Mouse (Mus musculus) frontal cortex, postnatal 10 days (tissue): Measurements from ENCODE around the gene Glp1r.

Source experiments
- DNase-seq, 2 experiments: peaks; one replicate each; pipeline ENCODE4 v3.0.0; 2022; ENCODE audit warnings: low spot score in 2 of 2, mixed read lengths in 1 of 2

Glp1r gene

DNA sequence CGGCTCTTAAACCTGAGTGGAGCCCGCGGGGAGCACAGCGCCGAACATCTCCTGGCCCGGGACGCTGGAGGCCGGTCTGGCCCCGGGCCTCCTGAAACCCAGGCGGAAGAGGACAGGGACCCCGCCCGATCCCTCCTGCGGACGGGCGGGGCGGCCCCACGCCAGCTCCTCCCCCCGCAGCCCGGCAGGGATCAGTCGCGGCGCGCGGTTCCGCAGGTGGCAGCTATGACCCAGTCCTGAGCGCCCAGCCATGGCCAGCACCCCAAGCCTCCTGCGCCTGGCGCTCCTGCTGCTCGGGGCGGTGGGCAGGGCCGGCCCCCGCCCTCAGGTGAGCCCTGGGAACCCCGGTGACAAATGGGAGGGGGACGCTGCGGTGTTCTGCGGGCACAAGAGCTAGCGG is at the start of gene Glp1r:
Gene Glp1r, plus strand, starts transcription at position 191 of the 400 bp plus-strand sequence.
- no peak for DNase-seq

DNA sequence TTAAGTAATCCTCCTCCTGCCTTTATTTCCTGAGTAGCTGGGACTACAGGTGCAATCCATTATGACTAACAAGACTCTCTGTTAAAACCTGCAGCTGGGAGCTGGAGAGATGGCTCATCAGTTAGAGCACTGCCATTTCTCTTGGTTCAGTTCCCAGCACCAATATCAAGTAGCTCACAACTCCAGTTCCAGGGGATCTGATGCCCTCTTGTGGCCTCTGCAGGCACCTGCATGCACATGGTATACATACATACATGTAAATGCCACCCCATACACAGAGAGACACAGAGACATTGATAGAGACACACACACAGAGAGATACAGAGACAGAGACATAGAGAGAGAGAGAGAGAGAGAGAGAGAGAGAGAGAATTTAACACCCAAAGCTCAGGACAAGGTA is 49.3 kb upstream of the Glp1r start:
- no peak for DNase-seq

DNA sequence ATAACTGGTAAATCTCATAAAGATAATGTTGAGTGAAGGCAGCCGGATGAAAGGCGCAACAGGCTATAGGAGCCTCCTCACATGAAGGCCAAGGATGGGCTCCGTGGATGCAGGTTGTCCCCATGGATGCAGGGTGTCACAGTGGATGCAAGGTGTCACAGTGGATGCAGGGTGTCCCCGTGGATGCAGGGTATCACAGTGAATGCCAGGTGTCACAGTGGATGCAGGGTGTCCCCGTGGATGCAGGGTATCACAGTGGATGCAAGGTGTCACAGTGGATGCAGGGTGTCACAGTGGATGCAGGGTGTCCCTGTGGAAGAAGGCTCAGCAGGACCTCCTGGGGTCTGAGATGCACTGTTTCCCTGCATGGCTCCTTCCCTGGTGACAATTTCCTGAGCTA is 44.3 kb upstream of the Glp1r start:
- DNase-seq: no peak

DNA sequence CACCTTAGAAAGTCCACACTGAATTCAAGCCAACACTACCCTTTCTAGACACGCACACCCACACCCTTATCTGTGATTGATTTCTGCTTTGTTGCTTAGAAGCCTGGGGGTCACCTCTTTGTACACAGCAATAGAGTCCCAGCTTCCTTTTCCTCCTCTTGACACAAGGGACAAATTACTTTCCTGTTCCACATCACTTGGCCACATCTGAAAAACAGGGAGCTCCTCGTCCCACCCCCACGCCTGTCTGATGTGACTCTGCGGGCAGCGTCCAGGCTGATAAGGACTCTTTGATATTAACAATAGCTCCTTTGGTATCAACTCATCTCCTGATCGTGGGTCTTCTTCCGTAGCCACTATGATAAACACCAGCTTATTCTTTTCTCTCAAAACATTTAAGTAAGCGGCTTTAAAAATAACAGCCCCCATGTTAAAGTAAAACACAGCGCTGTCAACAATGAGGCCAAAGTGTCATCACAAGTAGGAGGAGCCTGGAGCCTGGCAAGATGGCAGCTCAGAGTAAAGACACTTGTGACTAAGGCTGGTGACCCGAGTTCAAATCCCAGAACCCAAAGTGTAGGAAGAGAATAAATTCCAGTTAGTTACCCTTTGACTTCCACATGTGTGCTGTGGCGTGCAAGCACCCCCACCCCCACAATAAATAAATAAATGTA is 42.9 kb upstream of the Glp1r start:
- no peak for DNase-seq

DNA sequence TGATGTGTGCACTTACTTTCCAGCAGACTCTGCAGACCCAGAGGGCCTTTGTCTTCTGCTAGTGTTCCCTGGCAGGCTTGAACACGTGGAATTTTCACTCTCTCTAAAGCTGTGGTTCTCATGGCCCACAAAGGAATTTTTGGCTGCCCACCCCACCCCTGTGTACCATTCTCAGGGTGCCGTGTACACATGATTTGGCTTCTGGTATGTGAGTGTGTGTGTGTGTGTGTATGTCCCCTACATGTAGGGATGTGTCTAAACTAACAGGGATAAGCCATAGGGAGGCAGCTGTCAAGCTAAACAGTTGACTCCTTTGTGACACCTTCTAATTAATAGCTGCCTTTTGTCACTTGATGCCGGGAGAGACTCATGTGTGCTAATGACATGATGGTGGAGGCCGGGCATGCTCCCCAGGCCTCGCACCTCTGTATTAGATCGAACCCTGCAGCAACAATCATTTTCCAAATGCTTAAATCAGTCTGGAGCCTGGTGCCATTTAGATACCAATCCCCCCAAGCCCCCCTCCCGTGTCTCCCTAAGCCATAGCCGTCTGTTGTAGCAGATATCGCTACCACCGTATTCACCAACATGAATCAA is 41.5 kb upstream of the Glp1r start:
- no peak for DNase-seq

DNA sequence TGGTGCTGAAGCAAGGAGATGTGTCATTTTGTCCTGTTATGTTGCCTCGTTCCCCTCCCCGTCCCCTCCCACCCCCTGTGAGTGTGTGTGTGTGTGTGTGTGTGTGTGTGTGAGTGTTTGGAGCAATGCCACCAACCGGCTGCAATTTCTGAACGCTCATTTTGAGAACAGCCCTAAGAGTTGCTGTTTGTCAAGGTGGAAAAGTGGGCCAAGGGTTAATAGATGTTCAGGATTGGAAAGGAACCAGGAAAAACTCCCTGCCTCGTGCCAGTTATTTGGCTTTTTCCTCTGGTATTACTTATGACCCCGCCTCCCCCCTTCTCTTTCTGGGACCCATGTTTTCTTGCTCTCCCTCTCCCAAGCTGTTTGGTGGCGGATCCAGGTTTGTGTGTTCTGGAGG is 41.0 kb upstream of the Glp1r start:
- DNase-seq: no peak

DNA sequence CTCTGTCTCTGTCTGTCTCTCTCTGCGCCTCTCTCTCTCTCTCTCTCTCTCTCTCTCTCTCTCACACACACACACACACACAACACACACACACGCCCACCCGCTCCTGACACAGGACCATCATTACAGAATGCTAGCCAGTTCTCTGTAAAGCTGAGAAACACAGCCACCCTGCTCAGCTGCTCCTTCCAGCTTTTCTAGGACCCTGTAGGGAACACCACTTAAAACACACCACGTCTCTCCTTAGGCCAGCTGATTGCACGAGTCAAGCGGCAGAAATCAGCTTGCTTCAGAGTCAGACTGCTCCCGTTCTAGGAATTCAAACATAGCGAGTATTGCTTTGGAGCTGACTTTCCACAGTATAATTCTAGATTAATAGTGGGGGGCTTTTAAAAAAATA is 35.3 kb upstream of the Glp1r start:
- DNase-seq: no peak

DNA sequence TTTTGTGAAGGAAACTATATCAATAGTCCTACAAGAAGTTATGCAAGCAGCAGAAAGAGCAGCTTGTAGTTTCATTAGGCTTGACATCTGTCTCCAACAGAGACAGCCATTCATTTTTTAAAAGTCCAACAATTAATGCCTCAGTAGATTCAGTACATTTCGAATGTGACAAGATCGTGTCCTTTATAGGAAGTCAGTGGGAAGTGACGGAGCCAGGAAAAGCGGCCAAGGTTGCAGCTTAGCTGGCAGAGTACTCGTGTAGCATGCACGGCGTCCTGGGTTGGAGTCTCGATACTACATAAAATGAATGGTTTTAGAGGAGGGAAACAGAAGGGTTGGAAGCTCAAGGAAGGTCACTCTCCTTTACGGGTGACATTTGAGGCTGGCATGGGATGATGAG is 34.7 kb upstream of the Glp1r start:
- no peak for DNase-seq

DNA sequence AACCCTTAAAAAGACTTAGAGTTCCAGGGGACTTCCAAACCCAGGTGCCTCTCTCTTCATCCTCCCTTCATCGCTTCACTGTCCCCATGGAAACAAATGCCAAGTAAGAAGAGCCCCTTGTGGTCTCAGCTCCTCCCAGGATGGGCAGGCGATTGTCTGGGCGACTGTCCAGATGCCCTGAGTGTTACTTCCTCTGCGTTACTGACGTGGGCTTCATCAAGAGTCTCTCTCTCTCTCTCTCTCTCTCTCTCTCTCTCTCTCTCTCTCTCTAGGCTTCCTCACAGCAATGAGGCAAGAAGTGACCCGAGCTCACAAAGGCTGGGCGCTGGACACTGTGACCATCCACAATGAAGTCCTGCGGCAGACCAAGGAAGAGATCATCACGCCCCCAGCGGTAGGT is 30.6 kb upstream of the Glp1r start:
- no peak for DNase-seq

DNA sequence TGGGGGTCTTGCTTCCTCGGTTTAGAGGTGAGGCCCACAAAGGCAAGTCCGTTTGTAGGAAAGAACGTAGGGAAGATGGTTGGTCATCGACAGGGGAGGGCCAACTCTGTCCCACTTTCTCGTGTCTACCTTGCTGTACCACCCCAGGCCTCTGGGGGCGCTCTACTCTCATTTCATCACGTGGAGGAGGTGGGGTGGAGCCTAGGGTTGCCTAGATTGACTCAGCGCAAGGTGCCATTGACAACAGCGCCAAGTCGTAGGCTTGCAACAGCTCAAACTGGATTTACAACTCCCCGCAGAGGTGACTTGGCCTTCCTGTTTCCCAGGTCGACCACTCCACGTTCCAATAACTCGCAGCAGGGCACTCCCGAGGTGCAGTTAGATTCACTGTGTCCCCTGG is 27.3 kb upstream of the Glp1r start:
- DNase-seq: no peak

DNA sequence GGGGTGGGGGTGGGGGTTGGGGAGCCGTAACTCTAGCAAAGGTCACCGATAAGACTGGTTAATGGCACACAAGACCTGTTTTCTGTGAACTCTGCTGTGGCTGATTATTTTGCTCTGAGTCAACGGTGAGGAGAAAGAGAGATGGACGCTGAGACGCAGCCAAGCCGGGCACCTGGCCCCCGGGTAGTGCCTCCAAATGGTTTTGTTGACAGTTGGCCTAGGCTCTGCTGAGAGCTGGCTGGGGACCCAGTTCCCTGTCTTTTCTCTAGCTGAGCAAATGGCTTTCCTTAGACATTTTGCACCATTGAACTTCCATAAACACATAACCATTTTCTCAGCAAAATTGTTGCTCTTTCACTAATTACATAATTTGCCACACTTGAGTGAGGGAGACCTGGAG is 24.2 kb upstream of the Glp1r start:
- DNase-seq: no peak

DNA sequence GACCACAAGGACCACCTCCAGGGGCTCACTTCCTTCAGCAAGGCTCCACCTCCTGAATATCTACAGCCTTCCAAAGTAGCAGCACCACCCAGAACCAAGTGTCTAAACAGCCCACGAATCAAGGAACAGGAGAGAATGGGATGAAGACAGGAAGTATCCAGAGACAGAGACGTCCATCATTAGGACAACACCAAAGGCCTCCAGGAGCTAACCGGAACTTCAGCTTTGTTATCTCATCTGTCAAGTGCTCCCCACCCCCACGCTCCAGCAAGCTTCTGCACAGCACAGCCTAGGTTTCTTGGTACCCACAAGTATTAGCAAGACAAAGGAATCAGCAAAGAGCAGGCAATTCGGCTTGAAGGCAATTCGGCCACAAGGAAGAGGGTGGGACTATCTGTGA is 23.0 kb upstream of the Glp1r start:
- DNase-seq: no peak

DNA sequence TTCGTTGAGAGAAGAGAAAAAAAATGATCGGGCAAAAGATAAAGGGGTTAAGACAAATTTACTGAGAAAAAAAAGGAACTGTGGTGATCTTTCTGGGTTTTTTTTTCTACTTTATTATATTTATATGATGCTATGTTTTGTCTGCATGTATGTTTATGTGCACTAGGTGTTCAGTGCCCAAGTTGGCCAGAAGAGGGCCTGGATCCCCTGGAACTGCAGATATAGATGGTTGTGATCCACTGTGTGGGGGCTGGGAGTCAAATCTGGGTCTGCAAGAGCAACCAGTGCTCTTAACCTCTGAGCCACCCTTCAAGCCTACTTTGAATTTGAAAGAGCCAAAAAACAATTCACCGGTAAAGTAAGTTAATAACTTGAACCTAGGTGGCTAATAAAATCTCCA is 21.2 kb upstream of the Glp1r start:
- no peak for DNase-seq

DNA sequence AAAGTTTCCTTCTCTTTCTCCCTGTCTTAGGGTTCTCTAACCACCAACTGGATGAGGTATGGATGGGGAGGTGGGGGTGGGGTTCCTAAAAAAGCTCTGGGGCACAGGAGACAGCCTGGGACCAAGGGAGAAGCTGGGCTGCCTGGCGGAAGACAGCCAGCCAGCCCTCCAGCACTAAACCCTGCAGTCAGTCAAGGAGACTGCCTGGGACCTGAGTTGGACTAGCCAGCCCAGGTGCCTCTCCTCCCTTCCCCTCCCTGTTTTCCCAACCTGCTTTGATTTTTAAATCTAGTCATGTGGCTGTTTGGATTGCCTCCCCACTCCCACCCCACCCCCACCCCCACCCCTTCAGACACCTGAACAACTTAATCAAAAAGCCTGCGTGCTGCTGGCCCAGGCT is 20.6 kb upstream of the Glp1r start:
- DNase-seq: no peak

DNA sequence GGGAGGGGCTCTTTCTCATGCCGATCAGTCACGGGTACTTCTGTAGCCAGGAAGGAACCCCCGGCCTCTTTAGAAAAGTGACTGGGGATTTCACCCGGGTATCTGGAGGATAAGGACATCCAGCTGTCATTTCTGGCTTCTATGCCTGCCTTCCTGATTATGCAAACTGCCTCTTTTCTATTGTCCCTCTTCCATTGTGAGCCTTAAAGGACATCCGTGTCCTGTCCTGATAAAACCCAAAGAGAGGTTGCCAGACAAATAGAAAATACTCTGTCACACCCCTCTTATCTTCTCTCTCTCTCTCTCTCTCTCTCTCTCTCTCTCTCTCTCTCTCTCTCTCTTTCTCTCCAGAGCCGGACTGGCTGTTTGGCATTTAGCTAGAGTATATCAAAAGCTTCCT is 19.4 kb upstream of the Glp1r start:
- DNase-seq: no peak

DNA sequence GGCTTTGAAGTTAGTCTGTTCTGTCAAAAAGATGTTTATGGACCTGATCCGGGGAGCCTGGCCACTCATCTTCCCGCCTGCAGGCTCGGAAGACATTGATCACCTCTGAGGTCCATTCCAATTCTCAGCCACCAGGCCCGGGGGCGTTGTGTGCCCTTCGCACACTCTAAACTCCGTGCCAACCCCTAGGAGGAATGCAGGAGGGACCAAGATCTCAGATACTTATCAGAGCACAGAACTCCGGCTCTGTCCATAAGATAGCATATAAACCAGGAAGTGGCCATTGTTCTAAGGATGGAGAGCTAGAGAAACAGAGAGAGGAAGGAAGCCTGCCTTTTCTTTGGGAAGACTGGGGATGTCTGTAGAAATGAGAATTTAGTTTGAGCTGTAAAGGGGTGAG is 18.1 kb upstream of the Glp1r start:
- DNase-seq: no peak

DNA sequence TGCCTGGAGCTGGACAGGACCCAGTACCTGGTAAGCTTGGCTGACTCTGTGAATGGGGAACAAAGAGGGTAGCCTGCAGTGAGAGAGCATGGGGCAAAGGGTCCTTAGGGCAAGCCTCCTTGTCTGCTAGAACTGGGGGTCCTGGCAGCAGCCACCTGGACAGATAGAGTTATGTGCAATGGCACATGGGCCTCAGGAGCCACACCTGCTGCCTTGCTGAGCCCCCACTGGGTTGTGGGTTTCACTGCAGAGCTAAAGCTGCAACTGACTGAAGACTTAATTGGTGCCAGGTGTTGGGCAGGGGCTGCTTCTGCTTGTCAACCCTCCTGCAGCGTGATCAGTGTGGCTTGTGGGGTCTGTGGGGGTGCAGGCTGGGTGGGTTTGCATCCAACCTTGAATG is 9.5 kb upstream of the Glp1r start:
- no peak for DNase-seq

DNA sequence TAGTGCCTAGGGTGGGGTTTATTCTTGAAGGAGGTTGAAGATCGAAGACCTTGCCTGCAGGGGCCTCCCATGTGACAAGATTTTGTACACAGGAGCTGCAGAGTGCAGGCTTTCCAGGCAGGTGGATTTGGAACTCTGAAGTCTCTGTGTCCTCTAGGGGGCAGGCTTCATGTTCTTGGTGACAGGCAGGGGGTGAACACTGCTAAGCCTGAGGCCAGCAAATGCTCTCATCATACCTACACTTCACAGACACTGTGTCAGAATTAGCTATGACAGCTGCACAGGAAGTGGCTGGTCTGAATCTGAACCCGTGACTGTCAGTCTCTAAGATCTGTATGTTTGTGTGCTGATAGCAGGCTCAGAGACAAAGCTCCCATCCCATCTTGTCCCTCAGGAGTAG is 8.9 kb upstream of the Glp1r start:
- no peak for DNase-seq

DNA sequence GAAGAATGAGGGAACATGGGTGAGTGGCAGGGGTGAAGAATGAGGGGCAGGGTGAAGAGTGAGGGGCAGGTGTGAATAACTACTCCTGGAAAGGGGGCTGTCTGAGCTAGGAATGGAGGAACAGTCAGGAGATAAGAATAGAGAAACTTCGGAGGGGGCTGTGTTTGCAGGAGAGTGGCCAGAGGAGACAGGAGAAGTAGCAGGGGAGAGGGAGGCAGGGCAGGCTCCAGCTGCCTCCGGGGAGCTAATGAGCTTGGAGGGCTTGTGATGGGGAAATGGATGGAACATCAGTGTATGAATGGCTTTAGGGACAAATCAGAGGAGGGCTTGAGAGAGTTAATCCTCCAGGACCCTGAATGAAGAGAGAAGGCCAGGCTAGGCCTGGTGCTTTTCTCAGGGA is 4.5 kb upstream of the Glp1r start:
- DNase-seq: no peak

DNA sequence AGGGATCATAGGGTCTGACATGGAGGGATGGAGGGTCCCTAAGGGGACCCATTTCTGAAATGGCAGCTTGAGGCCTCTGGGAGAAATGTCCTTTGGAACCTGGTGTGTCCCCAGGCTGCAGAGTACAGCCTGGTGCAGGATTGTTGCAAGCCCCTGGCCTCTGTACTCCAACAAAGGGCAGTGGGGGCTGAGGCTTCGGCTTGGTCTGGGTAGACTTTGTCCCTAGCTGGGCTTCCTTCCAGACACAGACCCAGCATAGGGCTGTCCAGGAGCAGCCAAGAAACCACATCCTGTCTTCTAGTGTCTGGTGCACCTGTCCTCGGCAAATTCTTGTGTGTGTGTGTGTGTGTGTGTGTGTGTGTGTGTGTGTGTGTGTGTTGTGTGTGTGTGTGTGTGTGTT is 2.5 kb downstream of the Glp1r start:
- no peak for DNase-seq

DNA sequence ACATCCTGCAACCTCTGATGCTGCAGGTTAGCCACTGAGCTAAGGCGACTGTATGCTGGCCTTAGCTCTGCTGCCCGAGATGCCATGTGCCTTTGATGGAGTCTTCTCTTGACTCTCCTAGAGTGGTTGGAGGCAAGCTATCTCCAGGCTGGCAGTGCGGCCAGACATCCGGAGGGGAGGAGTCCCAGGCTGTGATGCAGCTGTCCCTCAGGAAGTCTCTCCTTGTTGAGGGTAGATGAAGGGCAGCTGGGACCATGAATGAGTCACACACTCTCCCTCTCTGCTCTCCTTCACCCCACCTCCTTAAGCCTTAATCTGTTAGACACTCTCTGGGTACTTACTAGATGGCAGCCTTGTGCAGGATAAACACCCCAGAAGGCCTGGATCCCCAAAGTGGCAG is 6.0 kb downstream of the Glp1r start:
- DNase-seq: no peak

DNA sequence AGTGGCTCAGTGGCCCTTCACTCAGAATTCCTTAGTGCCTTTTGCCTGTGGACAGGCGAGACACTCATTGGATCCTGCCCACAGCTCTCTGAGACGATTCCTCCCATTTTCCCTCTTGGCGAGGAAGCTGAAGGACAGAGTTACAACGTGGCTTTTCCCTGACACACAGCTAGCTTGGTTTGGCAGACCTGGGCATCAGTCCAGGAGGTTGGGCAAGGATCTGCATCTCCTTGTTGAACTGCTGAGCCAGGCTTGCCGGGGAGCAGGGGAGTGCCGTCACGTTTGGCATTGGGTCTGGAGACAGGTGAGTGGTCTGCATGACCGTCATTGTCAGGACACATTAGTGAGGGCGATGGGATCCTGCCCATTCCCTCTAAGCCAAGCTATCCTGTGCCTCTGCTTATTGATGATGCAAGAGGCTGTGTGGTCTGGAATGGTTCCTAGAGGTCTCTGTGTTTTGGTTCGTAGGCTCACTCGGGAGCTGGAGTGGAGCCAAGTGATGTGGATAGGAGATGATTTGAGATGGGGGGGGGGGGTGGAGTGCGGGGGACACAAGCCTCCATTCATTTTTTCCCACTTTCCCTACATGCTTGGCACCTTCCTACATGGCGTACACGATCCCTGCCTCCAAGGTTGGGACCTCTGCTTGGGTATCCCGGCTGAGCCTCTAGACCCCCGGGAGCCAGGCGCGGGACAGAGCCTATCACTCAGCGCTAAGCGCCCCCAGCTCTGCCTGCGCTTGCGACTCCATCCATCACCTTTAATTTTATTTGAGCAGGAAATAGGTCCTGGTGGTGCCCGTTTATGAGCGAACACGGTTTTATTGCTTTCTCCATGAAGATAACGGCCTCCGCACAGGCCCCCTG is 9.5 kb downstream of the Glp1r start:
- no peak for DNase-seq

DNA sequence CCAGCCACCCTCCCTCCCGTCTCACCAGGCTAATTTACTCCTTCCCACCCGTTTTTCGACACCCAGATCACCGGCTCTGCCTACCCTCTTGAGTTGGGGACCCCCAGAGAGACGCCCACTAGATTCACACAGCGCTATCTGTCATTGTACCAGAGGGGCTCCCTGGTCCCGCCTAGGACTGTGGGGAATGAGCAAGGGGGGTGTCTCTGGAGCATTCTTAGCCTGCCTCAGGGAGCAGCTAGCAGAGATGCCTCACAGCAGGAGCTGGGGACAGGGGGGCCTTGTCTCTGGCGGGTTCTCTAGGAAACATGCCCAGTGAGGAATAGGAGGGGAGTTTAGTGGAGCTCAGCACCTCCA is 10.1 kb downstream of the Glp1r start:
- no peak for DNase-seq
